Mouse (Mus musculus): ENCODE measurements at regions not wholly inside any gene's neighbourhood (a gene's known extent, or its start where the extent isn't known, plus 50 kb on each side); places are given as distances from the start of the nearest gene placed in this dataset.

DNA sequence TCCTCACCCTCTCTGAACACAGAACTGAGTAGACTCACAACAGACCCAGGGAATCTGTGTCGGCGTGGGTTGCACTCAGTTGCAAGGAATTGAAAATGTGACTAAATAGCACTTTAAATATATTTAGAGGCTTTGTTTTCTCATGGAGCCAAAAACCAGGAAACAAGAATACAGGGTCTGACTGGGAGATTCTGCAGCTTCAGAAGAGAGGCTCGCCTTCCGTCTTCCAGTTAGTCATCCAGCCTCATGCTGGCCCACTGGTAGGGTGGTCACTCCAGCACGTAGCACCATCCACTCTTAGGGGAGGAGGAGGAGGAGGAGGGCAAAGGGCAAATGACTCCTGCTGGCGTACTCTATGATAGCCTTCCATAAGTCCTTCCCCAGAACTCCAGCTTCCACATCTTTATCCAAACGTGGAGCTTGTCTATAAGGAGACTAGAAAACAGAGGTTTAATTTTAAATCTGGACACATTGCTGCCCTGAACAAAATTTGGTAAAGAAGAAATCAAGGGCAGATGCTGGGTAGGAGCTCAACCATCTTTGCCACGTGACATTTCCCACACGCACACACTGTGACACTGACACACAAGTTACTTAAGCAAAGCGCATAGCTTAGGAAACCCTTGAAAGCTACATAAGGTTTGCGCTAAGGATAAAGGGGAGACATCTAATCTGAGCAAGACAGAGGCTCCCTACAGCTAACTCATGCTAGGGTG is 60.8 kb downstream of the Mis18a start:
- no peak for DNase-seq (ENCODE audit: low spot score in 2 of 2)

DNA sequence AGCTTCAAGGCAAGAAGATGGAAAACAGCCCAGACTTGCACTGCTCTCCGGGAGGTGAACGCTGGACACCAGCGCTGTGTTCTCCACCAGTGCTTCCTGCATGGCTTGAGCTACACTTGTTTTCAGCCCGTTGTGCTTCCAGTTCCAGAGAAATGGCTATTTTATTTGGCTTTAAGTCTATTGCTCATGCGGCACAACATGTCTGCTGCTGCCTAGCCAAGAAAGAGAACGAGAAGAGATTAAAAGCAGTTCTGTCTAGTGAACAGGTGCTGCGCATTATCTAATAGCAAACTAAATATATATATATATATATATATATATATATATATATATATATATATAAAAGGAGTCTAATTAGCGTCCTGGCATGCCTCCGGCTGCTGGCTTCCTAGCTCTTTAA is 63.1 kb downstream of the Mis18a start:
- DNase-seq (ENCODE audit: low spot score in 2 of 2) = no peak

DNA sequence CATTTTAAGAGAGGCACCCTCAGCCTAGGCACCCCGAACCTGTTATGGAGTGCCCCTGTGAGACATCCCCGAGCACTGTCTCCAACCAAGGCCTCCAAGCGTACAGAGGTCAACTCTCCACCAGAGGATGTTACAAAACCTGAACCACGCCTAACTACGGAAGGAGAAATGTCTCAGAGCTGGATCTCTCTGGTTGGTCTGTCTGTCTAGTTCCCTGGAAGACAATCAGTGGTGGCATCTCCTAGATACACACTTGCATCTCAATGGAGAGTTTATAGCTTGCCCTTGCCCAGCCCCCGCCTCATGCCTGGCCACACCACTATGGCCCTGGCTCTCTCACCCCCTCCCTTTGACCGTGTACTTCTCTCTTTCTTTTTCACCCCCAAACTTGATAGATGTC is 69.2 kb downstream of the Mis18a start:
- DNase-seq (ENCODE audit: low spot score in 2 of 2) = no peak

DNA sequence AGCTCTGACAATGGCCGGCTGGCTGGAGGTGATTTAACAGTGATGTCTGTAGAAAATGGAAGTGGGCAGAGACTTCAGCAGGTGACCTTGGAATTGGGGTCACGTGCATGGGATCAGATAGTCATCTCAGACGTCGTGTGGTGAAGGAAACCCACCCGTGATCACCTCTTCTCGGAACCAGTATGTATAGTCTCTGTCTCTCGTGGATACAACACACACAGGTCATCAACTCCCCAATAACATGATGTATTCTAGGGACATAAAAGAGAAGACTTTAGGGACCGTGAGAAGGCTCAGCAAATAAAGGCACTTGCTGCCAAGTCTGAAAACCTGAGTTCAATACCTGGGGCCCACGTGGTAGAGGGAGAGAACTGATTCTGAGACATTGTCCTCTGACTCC is 70.2 kb downstream of the Mis18a start:
- DNase-seq (ENCODE audit: low spot score in 2 of 2) = no peak

DNA sequence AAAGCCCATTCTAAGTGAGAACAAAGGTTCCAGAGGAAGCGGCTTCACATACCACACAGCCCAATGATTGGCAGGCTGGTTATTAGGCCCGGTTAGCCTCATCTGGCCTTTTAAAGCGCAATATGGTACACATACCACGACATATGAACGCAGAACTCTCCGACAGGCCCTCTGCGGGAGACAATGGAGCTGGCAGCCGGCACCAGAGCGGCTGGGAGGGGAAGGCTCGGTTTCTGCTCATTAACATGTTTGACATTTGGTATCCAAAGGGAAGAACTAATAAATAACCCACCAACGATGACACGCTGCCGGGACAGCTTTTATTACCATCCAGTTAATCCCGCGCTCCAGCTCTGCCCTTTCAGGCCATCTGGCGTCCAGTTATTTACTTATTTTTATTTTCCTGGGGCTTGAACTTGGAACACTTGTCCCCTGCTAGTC is 70.6 kb downstream of the Mis18a start:
- DNase-seq (ENCODE audit: low spot score in 2 of 2) = no peak

DNA sequence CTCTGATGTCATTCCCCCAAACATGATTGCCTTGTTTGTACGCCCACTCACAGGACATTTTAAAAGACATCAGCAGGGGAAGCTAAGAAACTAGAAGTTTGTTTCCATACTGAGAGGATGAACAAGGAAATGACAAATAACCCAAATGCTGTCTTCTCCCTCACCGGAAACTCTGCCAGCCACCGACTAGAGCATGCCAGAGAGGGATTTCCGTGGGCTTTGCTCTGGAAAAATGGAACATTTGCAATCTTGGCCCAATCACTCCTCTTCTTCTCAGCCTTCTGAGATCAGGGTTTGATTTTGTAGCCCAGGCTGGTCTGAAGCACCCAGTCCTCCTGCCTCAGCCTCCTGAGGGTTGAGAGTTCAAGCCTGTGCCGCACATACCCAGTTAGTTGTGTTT is 72.4 kb downstream of the Mis18a start:
- DNase-seq (ENCODE audit: low spot score in 2 of 2) = no peak

DNA sequence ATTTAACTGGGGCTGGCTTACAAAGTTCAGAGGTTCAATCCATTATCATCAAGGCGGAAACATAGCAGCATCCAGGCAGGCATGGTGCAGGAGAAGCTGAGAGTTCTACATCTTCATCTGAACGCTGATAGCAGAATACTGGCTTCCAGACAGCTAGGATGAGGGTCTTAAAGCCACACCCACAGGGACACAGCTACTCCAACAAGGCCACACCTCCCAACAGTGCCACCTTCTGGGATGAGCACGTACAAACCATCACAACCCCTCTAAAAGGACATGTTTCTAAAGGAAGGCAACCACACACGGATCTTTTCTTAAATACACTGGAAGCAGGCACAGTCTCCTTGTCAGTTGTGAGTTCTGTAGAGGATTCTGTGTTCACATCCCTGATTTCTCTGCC is 74.4 kb downstream of the Mis18a start:
- DNase-seq (ENCODE audit: low spot score in 2 of 2) = no peak

DNA sequence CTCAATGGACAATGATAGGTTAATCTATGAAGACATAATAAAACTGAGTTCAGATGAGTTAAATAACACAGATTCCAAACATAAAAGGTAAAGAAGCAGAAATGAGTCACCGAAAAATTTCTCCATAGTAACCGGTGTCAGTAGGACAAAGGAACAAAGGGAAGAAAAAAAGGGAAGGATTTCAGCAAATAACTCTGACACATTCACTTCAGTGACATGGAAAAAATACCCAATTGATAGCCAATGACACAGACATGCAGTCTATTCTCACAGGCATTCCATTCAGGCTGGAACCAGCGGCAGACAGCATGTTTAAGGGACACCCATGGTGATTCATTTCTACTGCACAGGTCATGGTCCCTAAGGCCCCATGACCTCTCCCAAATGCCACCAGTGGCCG is 79.0 kb downstream of the Mis18a start:
- no peak for DNase-seq (ENCODE audit: low spot score in 2 of 2)

DNA sequence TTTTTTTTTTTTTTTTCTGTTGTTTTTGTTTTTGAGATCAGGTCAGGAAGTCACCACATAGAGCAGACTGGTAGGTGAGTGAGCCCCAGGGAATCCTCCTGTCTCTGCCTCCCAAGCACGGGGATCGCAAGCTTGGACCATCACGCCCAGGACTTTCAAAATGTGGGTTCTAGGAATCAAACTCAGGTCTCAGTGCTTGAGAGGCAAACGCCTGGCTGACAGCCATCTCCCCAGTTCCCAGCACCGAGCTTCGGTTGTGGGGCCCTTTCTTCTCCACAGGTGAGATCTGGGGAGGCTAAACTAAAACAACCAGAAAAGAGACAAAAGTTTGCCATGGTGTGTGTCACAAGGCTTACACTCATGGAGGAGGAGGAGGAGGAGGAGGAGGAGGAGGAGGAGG is 84.5 kb downstream of the Mis18a start:
- DNase-seq (ENCODE audit: low spot score in 2 of 2) = no peak

DNA sequence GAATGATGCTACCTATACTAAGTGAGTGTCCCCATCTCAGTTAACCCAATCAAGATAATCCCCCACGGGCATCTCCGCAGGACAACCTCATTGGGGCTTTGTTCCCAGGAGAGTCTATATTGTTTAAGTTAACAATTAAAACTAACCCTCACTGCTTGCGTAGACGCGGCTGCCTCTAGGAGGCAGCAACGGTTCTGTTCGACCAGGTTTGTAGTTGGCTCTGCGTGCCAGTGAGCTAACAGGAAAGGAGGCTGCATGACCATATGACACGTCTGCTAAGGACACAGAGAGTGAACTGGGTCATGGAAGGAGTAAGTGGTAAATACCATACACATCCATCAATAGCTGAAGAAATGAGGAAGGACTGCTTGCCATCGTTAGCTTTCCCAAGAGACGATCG is 92.0 kb downstream of the Mis18a start:
- no peak for DNase-seq (ENCODE audit: low spot score in 2 of 2)

DNA sequence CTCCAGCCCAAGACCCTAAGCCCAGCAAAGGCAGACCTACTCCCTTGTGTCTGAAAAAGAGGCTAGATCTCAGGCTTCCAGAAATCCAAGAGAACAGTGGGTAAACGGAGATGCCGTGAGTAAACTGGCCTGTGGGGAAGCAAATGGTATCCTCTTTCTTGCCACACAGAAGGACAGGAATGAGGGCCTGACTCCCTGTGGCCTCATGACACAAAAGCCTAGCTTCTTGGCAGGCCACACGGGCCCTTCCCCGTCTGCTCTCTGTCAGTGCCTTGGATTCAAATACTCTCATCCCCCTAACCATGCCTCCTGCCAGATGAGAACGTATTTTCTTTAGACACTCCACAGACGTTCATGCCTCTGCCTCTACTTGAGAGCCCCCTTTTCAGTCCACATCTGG is 97.2 kb downstream of the Mis18a start:
- peak in 1 of 2 experiments; percentile 28 for DNase-seq (ENCODE audit: low spot score in 2 of 2)

DNA sequence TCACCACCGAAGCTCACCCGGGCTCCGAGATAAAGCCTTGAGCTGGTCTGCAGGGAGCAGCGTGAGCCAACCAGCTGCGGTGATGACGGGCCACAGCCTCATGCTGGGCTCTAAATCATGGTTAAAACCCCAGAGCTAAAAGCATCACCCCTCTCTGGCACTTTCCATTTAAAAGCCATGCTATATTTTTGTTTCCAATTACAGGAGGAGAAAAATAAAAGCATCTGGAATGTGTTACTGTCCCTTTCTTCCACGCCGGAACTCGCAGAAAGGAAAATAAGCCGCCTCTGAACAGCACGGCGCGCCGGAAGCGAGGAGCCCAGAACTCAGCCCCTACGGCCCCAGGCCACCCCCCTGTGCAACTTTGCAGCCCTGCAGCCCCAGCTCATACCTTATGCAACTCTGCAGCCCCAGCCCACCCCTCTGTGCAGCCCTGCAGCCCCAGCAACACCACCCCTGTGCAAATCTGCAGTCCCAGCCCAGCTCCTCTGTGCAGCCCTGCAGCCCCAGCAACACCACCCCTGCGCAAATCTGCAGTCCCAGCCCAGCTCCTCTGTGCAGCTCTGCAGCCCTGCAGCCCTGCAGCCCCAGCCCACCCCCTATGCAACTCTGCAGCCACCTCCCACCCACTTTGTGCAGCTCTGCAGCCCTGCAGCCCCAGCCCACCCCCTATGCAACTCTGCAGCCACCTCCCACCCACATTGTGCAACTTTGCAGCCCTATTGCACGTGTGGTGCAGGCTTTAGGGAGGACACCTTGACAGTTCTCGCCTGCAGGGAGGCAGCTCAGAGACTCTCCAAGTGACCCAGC is 97.9 kb downstream of the Mis18a start:
- DNase-seq (ENCODE audit: low spot score in 2 of 2) = peak; percentile 52 to 66

DNA sequence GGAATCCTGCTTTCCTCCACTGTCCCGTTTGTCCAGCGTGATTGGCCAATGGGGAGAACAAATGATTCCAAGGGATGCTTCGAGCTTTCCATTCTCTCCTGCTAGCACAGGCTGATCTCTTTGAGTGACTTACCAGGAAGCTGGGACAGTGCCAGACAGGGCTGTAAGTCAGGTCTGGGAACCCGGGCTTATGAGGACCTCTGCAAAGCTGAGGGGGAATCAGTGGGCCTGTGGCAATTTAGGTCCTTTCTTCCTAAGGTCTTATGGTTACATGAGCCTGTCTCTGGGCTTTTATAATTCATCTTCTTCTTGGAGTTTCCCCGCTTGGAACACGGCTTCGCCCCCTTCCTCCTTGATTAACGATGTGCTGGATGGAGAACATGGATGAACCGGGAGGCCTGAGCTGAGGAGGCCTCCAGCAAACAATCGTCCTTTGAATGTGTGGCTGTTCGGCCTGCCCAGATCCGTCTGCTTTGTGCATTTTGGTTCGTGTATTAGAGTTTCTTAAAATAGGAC is 98.5 kb downstream of the Mis18a start:
- no peak for DNase-seq (ENCODE audit: low spot score in 2 of 2)

DNA sequence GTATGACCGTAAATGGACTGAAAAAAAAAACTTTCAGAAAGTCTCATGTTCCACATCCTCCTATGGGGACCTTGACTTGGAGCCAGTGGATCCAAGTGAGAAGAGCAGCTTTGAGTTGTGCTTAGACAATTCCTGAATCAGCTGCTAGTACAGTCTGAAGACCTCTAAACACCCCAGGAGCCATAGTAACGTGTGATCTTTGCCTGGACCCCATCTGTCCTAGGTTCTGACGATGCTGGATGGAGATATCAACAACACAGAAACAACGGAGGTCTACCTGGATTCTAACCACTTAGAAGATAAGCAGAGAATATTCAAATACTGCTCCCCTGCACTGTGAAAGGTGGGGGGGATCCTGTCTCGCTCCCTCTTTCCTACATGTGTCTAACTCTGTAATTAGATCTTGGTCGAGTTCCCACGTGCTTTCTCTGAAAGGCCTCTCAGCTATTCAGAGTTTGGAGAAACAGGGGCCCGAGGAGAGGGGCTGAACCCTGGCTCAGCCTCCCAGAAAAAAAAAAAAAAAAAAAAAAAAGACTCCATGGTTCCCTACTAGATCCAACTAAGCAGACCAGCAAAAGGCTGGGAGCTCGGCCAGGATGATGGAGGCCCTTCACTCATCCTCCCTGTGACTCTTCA is 101.1 kb downstream of the Mis18a start:
- DNase-seq (ENCODE audit: low spot score in 2 of 2) = no peak

DNA sequence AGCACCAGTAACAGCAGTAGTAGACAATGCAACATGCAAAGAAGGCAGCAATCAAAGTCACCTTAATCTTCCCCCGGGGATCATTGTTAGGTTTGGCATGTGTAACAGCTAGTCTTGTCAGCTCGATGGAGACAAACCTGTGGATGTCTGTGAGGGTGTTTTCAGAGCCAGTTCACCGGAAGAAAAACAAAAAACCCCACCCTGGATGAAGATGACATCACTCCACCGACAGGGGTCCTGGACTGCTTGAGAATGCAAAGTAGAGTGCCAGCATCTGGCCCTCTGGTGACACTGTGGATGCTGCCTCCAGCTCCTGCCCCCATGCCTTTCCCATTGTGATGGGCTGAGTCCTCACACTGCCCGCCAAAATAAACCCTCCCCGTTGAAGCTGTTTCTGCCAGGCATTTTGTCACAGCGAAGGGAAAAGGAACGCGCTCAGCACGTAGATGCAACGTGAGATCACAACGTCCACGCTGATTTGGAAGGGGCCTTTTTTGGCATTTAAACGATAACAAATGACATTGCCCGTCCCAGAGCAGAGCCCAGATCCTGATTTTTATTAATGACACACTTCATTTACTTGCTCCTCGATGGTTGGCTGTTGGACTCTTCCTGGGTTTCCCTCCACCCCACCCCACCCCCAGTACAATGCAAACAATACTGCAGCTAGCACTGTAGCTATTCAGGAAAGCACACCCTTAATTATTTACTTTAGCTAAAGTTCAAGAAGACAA is 101.7 kb downstream of the Mis18a start:
- no peak for DNase-seq (ENCODE audit: low spot score in 2 of 2)

DNA sequence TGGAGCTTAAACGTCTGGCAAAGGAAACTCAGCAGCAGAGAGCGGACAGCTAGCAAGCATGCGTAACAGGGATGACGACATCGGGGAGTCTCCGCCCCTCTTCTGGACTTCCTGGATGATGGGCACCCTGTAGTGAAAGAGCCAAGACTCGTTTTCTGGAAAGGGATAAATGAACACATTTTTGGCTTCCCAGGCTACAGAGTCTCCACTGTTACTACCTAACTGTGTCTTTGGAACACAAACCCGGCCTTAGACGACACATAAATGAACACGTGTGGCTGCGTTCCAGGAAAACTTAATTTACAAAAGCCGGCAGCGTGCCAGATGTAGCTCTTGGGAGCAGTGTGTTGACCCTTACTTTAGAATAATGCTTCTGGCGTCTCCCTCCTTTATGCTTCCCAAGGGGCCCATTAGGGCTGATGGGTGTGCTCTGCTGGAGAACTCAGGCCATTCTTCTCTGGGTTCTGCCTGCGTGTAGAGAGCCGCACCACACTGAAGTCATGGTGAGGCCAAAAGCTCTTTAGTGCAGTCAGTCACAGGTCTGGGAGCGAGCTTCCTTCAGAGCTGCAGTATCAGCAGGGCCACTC is 103.1 kb downstream of the Mis18a start:
- peak; percentile 86 to 88 for DNase-seq (ENCODE audit: low spot score in 2 of 2)

DNA sequence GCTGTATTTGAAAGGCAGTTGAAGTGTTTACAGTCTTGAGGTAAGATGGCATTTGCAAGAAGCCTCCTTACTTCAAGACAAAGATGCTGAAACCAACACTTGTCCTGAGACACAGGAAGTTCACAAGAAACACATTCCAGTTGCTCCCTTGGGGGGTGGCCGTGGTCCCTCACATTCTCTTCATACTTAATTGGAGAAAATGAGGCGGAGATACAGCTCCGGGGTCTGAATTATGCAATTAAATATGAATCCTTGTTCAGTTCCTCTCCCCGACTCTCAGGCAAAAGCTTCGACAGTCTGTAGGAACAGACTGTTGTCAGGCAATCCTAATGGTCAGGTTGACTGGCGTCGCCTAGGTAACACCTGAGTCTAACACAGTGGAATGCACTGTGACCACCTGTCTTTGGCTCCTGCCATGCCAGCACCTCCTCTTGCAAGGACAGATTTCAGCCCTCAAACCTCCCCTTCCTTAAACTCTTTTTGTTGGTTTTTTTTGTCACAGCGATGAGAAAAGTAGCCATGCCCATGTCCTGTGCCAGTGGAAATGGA is 104.5 kb downstream of the Mis18a start:
- DNase-seq (ENCODE audit: low spot score in 2 of 2) = no peak

DNA sequence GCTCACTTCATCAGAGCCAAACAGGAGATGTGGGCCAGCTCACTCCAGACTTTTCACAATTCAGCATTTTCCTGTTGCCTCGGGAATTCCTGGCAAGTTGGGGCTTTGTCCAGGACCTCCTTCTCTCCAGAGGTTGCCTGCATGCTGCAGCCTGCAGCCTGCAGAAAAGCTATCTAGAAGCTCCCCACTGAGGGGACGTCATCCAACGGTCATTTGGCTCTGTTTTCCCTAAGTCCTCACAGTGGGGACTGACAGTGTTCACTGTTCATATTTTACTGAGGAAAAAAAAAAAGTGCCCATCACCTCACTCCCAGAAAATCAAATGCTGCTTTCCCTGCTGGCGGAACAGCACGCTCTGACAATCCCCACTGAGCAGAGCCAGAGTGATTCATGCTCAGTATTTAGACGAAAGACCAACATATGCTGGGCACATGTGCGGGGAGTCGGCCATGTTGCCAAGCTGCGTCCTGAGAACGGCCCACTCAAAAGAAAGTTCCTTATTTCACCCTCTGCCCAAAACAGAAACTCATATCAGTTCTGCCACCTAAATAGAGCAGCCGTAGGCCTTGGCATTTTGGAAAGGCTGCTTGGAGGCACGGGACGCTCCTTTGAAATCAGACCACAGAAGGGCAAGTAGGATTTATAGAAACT is 105.3 kb downstream of the Mis18a start:
- DNase-seq (ENCODE audit: low spot score in 2 of 2) = peak; percentile 37 to 59

DNA sequence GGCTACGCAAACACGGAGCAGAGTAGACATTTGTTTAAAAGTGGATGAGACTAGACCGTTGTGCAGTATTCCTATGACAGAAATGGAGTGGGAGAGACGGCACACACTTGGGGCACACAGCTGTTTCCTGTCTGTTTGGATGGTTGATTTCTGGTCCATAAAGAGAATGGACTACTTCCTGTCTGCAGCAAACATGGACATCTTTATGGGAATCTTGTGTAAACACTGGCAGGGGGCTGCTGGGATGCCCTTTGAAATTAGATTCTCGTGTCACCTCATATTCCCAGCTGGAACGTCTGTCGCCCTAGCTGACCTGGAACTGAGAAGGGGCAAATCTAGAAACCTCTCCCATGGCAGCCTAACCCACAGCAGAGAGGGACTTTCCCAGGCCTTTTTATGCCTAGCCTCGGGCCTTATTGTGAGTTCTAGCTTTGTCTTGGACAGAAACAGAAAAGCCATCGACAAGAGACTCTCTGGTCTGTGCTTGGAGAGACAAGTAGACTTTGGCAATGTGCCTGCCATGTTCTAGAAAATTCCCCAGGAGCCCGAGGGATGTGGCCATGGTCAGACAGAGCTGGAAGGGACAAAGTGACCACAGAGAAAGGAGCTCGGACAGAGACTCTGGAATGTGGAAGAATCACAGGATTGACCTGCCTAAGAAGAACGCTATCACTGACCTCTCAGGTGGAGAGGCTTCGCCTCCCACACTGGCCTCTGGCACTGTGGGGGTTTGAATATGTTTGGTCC is 107.5 kb downstream of the Mis18a start:
- peak in 1 of 2 experiments; percentile 18 for DNase-seq (ENCODE audit: low spot score in 2 of 2)

DNA sequence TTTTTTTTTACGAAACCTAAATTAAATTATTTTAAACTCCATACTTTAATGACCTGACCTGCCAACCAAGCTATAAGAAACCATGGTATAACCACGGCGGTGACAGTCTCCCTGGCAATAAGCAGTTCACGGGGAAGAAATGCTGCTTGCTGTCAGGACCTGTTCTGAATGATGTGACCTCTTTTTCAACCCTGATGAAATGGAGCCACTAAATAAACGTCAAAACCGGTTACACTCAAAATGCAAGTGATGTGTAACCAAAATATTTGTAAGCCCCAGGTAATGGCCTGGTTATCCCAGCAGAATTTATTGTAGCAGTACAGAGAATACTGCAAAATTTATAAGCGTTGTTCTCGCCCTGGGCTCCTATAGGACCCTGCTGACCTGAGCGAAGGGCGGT is 111.4 kb downstream of the Mis18a start:
- no peak for DNase-seq (ENCODE audit: low spot score in 2 of 2)
